Mouse (Mus musculus) natural killer cell, adult 2 months (primary cell): ENCODE results near the gene Mmp17.
A peak's percentile ranks its signal among the peaks of the same experiment; 100 is the strongest.

Source experiments
- DNase-seq, 2 experiments: peaks; one replicate each; pipeline ENCODE4 v3.0.0; 2022; ENCODE audit warnings: low spot score in 2 of 2

Gene Mmp17

DNA sequence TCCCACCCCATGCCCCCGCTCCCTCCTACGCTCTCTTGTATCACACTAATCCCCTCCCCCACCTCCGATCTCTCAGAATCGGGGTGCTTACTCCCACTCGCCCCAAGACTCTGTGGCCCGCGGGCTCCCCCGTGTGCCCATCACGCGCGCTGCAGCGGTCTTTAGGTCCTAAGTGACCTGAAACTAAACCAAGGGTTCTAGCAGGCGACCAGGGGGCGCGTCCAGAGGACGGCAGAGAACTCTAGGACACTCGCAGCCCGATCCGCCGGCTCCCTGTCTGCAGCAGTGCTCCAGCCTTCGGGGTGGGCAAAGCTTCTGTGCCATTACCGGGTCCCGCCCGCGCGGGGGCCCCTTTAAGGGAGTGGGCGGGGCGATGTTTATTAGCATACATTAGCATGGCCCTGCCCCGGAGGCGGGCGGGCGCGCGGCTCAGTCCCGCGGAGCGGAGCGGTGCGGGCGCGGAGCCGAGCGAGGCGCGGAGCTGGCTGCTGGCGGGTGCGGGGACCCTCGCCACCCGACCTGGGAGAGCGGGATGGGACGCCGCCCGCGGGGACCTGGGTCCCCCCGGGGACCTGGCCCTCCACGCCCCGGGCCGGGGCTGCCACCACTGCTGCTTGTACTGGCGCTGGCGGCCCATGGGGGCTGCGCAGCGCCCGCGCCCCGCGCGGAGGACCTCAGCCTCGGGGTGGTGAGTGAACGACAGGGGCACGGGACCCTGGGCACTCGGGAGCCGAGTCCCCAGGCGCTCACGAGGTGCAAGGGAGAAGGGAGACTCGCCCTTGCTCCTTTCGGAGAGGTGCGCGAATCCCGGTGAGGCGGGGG, at the start of gene Mmp17:
TSS of gene Mmp17 (plus strand) at position 409 of the 822 bp plus-strand sequence.
- DNase-seq = peak; percentile 73 to 84

DNA sequence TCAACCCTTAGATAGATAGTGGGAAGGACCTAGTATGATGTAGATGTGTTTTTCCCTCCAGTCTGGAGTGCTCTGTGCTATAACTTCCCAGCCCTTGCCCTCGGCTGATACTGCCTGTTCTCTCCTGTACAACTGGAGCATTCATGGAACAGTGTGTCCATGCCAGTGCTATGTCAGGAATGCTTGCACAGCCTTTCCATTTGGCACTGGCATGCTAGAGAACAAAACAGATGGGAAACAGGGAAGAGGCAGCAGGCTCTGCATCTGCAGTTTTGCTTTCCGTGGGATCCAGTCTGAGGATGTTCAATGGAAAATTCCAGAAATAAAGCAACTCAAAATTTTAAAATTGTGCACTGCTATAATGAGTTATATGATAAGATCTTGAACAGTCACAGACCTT, 49.5 kb upstream of the Mmp17 start:
- no peak for DNase-seq

DNA sequence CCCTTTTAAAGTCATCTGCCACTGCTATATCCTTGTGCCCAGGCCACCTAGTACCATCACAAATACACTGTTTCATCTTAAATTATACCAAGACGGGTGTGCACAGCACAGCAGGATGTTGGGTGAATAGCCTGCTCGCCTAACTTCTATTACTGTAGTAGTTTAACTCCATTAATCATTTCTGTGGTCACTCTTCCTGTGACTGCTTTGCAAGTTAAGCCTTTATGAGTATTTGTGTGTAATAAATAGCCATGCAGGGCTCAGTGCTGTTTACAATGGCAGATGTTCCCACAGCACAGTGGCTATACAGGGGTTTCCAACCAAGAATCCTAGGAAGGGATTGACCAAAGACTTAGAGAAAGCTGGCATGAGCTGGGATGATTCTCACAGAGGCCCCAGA, 48.9 kb upstream of the Mmp17 start:
- DNase-seq = no peak

DNA sequence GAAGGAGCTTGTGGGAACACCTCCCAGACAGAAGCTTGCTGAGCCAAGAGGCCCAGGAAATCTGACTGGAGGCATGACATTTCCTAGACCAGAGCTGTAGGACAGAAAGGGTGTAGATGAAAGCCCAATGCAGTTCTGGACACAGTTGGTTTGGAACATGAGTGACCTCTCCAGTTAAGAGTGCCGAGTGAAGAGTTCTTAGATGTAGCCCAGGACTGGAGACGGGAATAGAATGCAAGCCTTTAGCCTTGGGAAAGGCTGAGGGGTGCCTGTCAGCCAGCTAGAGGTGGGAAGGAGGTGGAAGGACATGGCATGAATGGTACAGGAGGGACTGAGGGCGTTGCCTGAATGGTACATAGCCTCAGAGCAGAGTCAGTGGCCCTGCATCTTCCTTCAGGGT, 48.5 kb upstream of the Mmp17 start:
- no peak for DNase-seq

DNA sequence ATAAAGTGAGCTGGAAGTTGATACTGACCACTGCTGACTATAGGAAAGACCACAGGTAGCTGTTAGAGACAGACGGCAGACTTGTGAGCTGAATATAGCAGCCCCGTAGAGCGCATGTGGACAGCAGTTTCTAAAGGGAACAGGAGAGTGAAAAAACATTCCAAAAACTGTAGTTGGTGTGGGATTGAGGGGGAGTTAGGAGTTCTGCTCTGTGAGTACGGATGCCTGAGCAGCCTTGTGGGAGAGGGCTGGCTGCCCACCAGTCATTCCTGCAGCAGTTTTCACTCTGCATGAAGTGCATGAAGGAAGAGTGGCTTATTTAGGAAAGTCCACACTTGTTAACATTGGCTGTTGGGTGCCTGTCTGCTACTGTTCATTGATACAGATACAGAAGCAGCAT, 45.1 kb upstream of the Mmp17 start:
- no peak for DNase-seq

DNA sequence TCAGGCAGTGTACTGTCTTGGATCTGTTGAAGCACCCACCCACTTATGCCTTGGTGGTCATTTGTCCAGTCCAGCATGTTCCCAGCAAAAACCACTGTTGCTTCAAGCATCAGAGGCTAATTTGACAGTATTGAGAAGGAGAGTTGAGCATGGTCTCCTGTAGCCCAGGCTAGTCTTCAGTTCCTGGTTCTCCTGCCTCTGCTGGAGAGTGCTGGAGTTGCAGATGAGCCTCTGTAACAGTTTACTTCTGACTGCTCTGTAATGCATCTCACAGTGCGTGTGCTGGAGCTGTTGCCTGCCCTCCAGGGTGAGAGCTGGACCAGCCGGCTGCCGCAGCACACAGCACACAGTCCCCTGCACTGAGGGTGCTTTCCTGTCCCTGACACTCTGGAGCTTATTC, 41.7 kb upstream of the Mmp17 start:
- no peak for DNase-seq

DNA sequence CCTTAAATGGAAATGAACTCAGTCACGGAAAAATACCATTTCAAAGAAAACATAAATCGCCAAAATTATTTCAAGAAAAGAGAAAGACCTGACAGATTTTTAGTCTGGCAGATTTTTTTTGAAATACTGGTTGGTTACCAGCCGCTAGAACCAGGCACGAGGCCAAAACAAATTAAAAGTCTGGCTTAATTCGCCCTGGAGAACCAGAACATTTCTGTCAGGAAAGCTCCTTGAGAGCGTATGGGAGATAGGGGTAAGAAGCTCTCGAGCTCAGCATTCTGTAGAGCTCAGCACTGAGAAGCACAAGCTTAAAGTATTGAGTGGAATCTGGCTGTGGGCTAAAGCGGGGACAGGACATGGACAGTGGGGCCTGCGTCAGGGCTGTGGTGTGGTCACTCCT, 38.2 kb upstream of the Mmp17 start:
- no peak for DNase-seq

DNA sequence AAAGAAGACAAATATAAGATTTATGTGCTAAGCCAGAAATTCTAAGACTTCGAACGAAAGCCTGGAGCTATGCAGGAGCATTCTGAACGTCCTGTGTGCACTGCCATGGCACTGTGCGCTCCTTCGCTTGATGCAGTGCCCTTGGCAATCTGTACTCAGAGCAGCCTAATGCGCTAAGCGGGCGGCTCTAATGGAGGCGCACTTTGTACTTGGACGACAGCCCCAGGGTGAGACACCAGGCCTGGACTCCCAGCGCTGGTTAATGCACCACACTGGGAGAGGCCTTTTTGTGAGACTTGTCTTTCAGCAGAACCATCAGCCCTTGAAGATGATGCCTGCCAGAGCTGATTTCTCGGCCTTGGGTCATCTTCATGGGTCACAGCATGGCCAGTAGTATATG, 34.3 kb upstream of the Mmp17 start:
- no peak for DNase-seq

DNA sequence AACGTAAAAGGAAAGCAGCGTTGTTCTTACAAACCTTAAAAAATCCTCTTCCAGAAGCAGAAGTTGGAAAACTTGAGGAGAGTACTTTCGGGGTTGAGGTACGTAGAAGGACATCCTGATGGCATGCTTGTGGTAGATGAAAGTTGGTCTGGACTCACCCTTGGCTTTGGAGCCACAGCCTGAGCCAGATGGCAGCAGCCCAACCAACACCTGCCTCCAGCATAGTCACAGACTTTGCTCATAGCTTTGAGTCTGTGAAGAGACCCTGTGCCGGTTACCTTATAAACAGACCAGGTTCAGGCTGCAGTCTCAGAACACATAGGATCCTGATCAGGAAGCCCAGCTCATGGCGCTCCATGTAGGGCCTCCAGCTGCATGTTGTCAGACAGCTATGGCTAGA, 33.2 kb upstream of the Mmp17 start:
- DNase-seq = no peak

DNA sequence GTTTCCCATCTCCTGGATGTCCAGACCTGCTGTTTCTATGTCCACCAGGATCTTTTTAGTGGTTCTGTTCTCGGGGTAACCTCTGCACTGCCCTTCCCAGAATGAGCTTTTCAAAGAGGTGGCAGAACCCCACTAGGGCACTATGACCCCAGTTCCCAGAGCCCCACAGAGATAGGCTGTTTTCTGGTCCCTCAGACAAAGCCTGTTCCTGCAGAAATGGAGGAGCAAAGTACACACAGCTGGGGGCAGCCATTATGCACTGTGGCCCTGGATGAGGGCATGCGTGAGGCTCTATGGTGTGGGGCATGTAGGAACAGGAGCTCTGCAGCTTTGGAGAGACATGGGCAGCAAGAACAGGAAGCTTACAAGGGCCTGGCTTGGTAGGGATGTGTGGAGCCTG, 32.0 kb upstream of the Mmp17 start:
- no peak for DNase-seq

DNA sequence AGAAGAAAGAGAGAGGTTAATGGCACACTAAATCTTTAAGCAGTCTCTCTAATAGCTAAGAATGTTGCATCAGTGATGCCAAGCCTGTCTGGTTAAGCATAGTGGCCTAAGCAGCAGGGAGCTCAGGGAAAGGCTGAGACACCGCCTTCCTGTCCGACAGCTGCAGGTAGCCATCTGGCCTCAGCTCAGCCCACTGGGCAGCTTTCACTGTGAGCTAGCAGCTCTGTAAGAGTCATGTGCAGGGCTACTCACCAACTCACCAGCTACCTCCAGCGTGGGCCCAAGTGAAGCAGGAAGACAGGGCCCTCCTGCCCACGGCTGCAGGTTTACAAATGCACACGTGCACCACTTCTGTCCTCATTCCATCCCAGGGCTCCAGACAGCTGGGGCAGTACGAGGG, 30.3 kb upstream of the Mmp17 start:
- DNase-seq = no peak

DNA sequence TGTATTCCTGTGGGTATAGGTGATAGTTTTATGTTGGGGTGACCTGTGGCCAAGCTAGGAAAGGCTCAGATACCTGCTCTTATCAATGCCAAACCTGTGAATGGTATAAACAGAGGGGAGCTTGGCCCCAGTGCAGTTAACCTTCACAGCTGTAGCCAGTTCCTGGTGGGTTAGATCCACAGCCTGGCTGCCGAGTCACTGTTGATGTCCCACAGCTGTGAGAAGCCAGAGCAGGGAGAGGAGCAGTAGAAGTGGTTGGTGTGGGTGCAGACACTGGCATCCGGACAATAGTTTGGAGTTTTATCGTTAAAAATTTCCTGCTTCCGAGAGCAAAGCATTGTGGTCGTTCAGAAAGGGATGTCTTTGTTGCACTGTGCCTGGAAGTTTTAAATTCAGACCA, 25.4 kb upstream of the Mmp17 start:
- DNase-seq = no peak

DNA sequence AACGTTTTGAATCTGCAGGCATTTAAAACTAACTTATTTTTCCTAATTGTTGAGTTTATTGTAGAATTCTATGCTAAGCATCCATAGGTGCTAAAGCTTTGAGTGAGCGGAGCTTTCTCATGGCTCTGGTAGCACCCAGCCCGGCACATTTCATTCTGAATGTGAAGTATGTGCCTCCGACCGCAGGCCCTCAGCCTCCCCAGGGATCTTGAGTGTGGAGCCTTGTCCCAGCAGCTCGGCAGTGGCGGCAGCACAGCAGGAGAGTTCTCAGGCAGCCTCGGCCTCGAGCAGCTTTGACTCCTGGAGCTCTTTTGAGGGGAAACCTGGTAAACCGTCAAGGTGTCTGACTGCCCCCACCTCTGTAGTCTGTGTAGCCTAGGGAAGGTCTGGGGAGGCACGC, 24.7 kb upstream of the Mmp17 start:
- no peak for DNase-seq

DNA sequence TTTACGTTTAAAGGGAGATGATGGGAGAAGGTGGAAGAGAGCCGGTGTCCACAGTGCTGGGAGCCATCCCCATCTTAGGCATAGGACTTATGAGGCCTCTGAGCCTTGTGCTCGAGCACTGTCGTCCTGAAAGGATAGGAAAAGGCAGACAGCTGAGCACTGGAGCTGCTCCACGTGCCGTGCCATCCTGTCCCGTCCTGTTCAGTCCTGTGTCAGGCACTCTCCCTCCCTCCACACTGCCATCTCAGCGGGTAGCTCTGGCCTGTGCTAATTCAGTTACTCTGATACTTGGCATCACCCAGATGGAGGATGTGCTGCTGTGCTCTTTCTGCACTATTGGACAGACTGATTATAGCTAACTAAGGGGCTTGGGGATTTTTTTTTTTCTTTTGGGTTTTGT, 21.6 kb upstream of the Mmp17 start:
- DNase-seq = no peak

DNA sequence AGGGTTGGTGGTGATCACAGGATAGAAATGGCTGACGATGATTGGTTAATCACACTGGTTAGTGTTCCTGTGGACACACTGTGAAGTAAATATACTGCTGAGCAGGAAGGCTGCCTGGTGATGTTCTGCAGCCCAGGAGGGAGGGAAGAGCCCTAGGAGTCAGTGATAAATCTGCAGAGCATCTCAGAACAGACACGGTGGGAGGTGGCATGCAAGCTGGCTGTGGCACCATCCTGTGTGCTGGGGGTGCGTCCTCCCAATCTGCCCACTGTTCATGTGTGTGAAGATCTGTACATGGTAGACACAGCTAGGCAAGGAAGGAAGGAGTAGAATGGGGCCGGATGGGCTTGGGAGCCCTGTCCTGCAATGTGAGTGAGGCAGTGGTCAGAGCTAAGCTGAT, 15.4 kb upstream of the Mmp17 start:
- no peak for DNase-seq

DNA sequence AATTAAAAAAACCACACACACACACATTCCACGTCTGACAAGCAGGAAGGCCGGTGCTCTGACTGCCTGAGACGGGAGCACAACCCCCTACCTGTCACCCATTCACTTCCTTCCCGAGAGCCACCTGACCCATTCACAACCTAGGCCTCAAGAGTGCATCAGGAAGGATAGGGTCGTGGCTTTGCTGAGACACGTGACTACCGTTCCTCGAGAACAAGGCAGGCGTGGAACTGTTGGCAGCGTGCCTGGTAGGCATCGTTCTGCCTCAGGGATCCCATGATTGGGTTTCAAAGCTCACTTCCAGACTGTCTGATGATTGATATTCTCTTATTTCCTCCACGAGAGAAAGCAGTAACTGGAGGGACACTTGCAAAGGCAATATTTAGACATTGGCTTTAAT, 5.8 kb upstream of the Mmp17 start:
- no peak for DNase-seq

DNA sequence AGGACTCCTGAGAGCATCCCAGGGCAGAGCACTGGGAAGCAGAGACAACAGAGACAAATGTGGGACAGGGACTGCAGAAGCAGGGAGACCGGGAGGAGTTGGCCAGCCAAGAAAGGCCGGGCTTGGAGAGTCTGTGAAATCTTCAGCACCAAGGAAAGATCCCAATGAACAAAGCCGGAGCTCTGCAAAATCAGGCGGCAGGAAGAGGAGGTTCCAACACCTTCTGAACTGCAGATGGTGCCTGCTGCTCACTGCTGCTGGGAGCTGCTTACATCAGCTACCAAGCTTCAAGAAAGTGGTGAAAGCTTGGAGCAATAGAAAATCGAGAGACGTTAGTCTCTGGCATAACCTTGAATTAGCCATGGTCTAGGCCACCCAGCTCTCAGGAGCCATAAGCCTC, 3.9 kb upstream of the Mmp17 start:
- DNase-seq = no peak

DNA sequence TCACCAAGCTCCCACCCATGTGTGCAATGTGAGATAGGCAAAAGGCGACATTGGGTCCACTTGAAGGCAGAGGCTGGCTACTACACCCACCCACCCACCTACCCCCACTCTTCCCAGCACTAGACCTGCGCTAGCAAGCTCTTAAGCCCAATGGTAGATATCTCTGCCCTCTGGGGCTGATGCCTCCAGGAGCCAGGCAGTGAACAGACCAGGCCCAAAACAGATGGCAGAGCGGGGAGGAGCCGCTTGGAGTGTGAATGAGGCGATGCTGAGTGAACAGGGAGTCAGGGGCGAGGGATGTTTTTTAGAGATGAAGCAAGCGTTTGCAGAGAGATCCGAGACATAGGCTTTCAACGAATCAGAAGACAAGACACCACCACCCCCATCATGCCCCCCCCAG, 3.4 kb upstream of the Mmp17 start:
- no peak for DNase-seq

DNA sequence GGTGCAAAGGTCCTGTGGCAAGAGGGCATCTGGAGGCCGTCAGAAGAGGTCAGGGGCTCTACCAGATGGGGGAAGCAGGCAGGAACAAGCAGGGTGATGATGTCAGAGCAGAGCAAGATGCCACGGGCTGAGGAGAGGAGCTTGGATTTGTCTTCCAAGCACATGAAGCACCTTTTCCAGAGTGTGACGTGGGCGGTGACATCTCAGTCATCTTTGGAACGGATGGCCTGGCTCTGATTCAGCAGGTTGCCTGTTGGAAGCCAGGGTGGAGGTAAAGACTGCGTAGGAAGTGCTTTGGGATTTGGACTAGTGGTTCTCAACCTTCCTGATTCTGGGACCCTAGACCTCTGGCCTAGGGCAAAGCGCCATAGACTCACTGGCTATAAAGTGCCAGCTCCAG, 3.0 kb upstream of the Mmp17 start:
- DNase-seq = no peak

DNA sequence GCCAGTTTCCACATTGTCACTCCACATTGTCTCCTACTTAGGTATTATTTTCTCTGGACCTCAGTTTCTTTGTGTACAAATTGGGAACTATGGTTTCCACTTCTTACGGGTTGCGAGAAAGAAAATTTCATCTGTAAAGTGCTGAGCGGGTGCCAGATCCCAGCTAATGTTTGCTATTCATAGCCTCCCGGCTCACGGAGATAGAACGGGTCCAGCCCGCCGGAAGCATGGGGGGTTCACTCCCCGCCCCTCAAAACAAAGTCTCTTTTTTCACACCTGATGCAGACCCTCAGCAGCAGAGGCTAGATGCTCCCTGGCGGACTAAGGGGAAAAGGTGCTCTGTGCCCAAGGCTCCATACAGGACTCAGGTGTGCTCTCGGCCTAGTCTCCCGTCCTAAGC, 638 bp upstream of the Mmp17 start:
- DNase-seq = peak in 1 of 2 experiments; percentile 1

DNA sequence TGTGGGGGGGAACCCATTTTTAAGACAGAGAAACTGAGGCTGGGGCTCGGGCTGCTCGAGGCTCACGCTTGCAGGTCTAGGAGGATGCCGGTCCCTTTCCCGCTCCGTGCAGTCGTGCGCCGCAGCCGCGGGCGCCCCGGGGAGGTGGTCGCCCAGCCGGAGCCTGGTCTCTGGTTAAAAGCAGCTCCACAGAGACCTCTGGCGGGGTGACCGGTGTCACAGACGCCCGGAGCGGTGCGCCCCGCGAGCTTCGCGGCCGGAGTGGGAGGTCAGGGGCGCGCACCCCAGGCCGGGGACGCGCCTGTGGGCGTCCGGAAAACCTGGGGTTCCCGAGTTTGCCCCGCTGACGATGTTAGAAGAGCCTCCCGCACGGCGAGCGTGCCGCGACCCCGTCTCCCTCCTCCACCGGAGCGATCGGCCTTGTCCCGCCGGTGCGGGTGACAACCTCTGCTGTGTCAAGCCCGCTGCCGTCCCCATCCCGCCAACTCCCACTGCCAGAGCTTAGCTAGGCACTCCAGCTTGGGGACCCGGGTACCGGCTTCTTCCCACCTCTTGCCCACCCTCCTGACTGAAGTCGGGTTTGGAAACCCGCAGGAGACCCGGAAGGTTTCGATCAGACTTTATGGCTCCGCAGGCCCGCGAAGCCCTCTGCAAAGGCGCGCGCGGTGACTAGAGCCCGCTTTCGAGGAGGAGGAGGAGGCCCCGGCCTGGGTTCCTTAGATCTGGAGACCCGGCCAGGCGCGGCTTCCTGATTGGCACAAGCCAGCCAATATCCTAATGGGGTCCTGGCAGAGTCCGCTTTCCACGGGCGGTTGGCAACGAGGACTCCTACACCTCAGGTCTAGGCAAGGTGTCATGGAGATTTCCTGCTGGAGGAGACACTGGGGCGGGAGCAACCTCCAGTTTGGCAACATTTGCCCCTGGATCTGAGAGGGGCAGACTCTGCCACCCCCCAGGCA, 893 bp downstream of the Mmp17 start:
- peak in 1 of 2 experiments; percentile 11 for DNase-seq

DNA sequence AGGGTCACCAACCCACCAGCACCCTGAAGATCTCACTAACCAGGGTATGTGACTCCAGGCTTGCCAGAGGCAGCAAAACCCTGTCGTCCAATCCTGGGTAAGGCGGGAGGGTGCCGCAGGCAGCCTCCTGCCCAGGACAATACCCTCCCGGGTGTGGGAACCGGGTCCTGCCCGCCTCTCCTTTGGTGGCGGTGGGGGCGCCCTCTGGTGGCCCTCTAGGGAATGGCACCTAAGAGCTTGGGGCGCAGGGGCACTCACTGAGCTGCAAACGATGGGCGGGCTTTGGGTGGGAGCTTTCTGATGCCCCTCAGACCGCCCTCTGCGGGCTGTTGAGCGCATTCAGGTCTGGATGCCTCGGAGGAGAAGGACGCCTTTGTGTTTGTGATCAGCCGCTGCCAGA, 2.0 kb downstream of the Mmp17 start:
- peak; percentile 73 to 84 for DNase-seq

DNA sequence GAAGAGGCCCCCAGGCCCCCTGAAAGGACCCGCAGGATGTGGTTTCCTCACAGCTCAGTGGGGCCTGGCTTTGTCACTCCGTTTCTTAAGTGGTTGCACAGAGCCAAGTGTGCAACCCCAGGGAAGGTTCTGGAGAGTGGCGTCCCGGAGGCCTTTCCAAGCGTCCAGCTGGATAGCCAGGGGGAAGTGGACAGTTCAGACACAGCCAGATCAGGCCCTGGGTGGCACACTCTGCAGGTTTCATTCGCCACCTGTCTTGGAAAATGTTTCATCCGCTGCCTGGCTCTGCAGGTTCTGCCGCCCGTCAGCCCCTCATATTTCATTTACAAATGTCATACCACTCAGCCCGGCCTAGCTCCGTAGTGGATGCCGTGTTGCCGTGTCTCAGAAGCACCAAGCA, 2.5 kb downstream of the Mmp17 start:
- DNase-seq = no peak
